Mouse (Mus musculus): ENCODE data around the gene Stard10. TPM values are rescaled to one million over a fixed set of nuclear protein-coding genes. Genes with fewer than 3 reads are reported as not detected.

The Stard10 gene
- polyA plus RNA-seq, 1 experiment from 2014 or later: 6.2 TPM

DNA sequence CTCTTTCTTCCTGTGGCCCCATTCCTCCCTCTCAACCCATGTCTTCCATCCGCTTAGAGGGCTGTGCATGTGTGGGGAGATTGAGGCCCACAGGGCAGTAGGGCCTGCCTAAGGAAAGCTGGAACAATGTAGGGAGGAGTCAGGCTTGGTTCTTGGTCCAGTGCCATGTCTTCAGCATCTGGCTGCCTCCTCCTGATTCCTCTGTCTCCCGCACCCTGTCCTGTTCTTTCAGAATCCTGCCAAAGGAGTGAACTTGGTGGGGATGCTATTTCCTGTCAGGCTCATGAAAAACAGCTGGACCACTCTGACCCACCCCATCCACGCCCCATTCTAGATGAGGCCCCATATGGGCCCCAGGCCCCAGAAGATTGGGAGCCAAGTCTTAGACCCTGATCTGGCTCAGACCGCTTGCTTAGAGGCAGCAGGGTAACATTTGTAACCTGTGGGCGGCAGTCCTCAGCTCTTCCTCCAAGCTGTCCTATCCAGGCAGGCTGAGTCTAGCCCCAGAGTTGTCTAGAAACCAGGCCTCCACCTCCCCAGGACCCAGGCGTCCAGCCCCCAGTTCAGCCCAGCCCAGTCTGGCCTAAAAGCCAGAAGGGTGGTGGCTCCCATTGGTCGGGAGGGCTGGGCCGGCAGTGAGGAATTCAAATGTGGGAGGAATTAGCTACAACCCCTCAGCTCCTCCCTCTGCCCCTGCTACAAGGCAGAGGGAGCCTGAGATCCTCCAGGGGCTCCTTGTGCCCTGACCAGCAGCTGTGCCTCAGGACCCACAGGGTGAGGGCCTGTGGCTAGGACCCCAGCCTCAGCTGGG, 77.0 kb downstream of the Stard10 start:
- Histone ChIP-seq H3K9ac (replicated peaks; ENCODE audit: low read depth, low read length) (no peak overlapping the region), H3K27ac (ENCODE audit: low read length) (no peak overlapping the region), H3K4me3 (replicated peaks; ENCODE audit: low read length) (no peak overlapping the region), H3K9me3 (ENCODE audit: control insufficient read depth, low read length) (no peaks in the 10 kb centered on the region), H3K27me3 (replicated peaks; ENCODE audit: control insufficient read depth, insufficient read depth, low read length) (no peaks in the 10 kb centered on the region), H3K4me1 (replicated peaks; ENCODE audit: control insufficient read depth, insufficient read depth, low read length) (no peaks in the 10 kb centered on the region), H3K4me2 (ENCODE audit: low read length) (no peak overlapping the region), H3K36me3 (ENCODE audit: control insufficient read depth, insufficient read depth) (no peaks in the 10 kb centered on the region)
- no peak for ATAC-seq
- 40% methylated on average over 8 of the region's 8 CpGs for WGBS

DNA sequence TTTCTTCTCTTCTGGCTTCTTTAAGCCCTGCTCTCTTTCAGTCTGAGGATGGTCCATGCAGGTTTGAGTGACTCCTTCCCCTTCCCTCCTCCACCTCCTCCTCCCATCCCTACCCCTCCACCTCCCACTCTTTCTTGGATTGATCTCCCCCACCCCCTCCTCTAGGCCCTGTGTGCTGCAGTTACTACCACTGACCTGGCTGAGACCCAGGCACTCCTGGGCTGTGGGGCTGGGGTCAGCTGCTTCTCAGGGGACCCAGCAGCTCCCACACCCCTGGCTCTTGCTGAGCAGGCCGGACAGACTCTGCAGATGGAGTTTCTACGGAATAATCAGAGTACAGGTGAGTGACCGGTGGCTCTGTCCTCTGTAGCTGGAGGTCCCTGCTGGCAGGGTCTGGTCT, 77.7 kb downstream of the Stard10 start:
- WGBS: 70% methylated on average over 3 of the region's 3 CpGs
- ATAC-seq: no peak

GRCm38 (mm10) chr7:101395471-101395870, 78.6 kb downstream of the Stard10 start:
- Histone ChIP-seq H3K4me3 (replicated peaks; ENCODE audit: low read length) (no peak overlapping the region), H3K27me3 (replicated peaks; ENCODE audit: control insufficient read depth, insufficient read depth, low read length) (no peaks in the 10 kb centered on the region), H3K4me2 (ENCODE audit: low read length) (no peak overlapping the region), H3K4me1 (replicated peaks; ENCODE audit: control insufficient read depth, insufficient read depth, low read length) (no peaks in the 10 kb centered on the region), H3K9me3 (ENCODE audit: control insufficient read depth, low read length) (no peaks in the 10 kb centered on the region), H3K36me3 (ENCODE audit: control insufficient read depth, insufficient read depth) (no peaks in the 10 kb centered on the region), H3K9ac (replicated peaks; ENCODE audit: low read depth, low read length) (no peak overlapping the region), H3K27ac (ENCODE audit: low read length) (no peak overlapping the region)
- ATAC-seq: peak; percentile 26; the same call in 1 of the 2 replicates
- 76% methylated on average over 2 of the region's 2 CpGs for WGBS

More for the DNA sequence above, 77.7 kb downstream of the Stard10 start:
- H3K27me3 ChIP-seq (replicated peaks; ENCODE audit: control insufficient read depth, insufficient read depth, low read length): no peaks in the 10 kb centered on the region
- H3K36me3 ChIP-seq (ENCODE audit: control insufficient read depth, insufficient read depth): no peaks in the 10 kb centered on the region
- H3K9me3 ChIP-seq (ENCODE audit: control insufficient read depth, low read length): no peaks in the 10 kb centered on the region
- no peak overlapping the region for H3K9ac ChIP-seq (replicated peaks; ENCODE audit: low read depth, low read length)
- H3K27ac ChIP-seq (ENCODE audit: low read length): no peak overlapping the region
- H3K4me3 ChIP-seq (replicated peaks; ENCODE audit: low read length): no peak overlapping the region
- no peaks in the 10 kb centered on the region for H3K4me1 ChIP-seq (replicated peaks; ENCODE audit: control insufficient read depth, insufficient read depth, low read length)
- H3K4me2 ChIP-seq (ENCODE audit: low read length): no peak overlapping the region

Other genes with a start within 250 kb of the Stard10 start
- 45.5 and 50.4 TPM in 2 replicates for gene Fchsd2, start 224.2 kb upstream of the Stard10 start, polyA plus RNA-seq (2015; fragmentation: Nextera tagmentation; extraction: Ambion mirVana)
- gene Atg16l2, start 14.8 kb upstream of the Stard10 start, polyA plus RNA-seq (2015; fragmentation: Nextera tagmentation; extraction: Ambion mirVana): 28.7 and 33.0 TPM in 2 replicates
- 7.7 and 8.8 TPM in 2 replicates for gene Arap1, start 31.0 kb downstream of the Stard10 start, polyA plus RNA-seq (2015; fragmentation: Nextera tagmentation; extraction: Ambion mirVana)
- not detected in 2 replicates for gene Gm45837, start 93.8 kb downstream of the Stard10 start, polyA plus RNA-seq (2015; fragmentation: Nextera tagmentation; extraction: Ambion mirVana)
- 55.9 and 58.6 TPM in 2 replicates for gene Pde2a, start 104.6 kb downstream of the Stard10 start, polyA plus RNA-seq (2015; fragmentation: Nextera tagmentation; extraction: Ambion mirVana)

All from forebrain, embryonic 16.5 days (tissue).